Mouse (Mus musculus) E14TG2a.4 (cell line): Measurements from ENCODE around the gene Ugt1a5.
"Not testable (repeated sequence)": the region's sequence is repeated elsewhere in the genome, so short reads cannot be mapped to it uniquely, and the experiment has no call there.

Experiments
- H3K27me3 ChIP-seq: 2 replicates; pipeline ENCODE4 v1.6.1; 2014; ENCODE audit warnings: low read length, control low read depth; ENCODE audit not compliant: insufficient read depth
- H3K36me3 ChIP-seq: 2 replicates; pipeline ENCODE4 v1.6.1; 2014; ENCODE audit warnings: low read length, control low read depth; ENCODE audit not compliant: insufficient read depth
- H3K4me1 ChIP-seq: replicated peaks from 2 replicates; pipeline ENCODE4 v1.6.1; 2014; ENCODE audit warnings: low read depth, low read length, control low read depth
- H3K4me3 ChIP-seq: replicated peaks from 2 replicates; pipeline ENCODE4 v1.5.1; 2014; ENCODE audit warnings: mild to moderate bottlenecking, low read length
- H3K9me3 ChIP-seq: 2 replicates; pipeline ENCODE4 v1.6.1; 2014; ENCODE audit warnings: low read length, control low read depth
- CTCF ChIP-seq: conservative IDR thresholded peaks from 2 replicates; pipeline ENCODE4 v1.5.1; 2014; ENCODE audit warnings: low read length
- NANOG ChIP-seq: IDR thresholded peaks from 2 replicates; pipeline ENCODE4 v1.6.1; 2014; ENCODE audit warnings: borderline replicate concordance, low read length, mixed read lengths
- POU5F1 ChIP-seq: IDR thresholded peaks from 2 replicates; pipeline ENCODE4 v1.6.1; 2014; ENCODE audit warnings: low read length, borderline replicate concordance

Ugt1a5 gene

DNA sequence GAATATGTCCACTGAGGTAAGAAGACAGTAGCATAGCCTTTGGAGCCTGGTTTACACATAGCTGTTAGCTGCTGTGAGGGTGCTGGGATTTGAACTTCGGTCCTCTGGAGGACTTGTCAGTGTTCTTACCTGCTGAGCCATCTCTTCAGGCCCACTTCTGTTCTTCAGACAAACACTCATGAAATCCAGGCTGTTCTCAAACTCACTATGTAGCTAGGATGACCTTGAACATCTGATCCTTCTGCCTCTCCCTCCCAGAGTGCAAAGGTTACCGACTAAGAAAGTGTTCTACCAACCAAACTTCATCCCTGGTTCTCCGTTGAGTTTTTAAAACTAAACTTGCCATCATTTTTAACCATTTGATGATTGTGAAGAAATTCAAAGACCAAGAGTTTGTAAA lies 28.5 kb upstream of the Ugt1a5 start:
- no peaks in the 10 kb centered on the region for H3K36me3 ChIP-seq

DNA sequence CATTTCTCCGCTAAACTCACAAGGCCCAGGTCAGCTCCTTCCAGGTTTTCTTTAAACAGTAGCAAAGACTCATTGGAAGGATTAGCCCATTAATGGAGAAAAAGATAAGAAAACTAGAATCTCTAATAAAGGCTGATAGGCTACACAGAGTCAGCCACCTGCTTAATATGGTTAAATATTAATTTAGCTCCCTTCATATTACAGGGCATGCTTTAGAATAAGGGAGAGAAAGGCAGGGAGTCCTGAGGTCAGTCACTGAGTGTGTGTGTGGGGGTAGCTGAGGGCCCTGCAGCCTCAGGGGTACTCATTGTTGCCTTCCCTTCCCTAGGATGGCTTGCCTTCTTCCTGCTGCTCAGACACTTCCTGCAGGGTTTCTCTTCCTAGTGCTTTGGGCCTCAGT lies 27.7 kb upstream of the Ugt1a5 start:
- TF ChIP-seq CTCF, result no peak
- no peak for TF ChIP-seq POU5F1
- no peak for TF ChIP-seq NANOG
- no peaks in the 10 kb centered on the region for H3K27me3 ChIP-seq
- peaks cover 6% of the 10 kb centered on the region; the same call in 1 of the 2 replicates for H3K9me3 ChIP-seq
- H3K36me3 ChIP-seq, result no peaks in the 10 kb centered on the region
- H3K4me1 ChIP-seq, result no peaks in the 10 kb centered on the region
- H3K4me3 ChIP-seq, result no peak overlapping the region

More for the DNA sequence above, 28.5 kb upstream of the Ugt1a5 start:
- Histone ChIP-seq H3K9me3 (peaks cover 1% of the 10 kb centered on the region; the same call in 1 of the 2 replicates), H3K4me3 (no peak overlapping the region), H3K27me3 (no peaks in the 10 kb centered on the region), H3K4me1 (no peaks in the 10 kb centered on the region)
- TF ChIP-seq CTCF (no peak), NANOG (no peak), POU5F1 (no peak)

DNA sequence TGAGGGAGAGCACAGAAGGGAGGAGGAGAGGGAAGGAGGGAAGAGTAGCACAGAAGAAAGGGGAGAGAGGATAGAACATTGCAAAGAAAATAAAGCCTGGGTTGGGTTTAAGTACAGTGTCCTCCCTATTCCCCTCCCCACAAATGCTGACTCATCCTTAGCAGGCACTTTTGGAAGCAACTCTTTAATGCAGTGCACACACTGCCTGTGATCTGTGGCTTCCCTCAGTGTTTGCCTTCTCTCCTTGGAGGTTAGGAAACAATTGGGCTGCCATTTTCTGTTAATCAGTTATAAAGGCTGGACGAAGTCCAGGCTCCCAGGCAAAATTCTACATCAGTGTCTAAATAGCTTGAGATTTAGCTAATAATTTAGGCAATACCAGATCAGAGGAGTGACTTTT lies 25.3 kb upstream of the Ugt1a5 start:
- H3K4me1 ChIP-seq, H3K4me3 ChIP-seq, H3K27me3 ChIP-seq, H3K36me3 ChIP-seq: not testable (repeated sequence)
- H3K9me3 ChIP-seq, result peaks cover 15% of the 10 kb centered on the region

DNA sequence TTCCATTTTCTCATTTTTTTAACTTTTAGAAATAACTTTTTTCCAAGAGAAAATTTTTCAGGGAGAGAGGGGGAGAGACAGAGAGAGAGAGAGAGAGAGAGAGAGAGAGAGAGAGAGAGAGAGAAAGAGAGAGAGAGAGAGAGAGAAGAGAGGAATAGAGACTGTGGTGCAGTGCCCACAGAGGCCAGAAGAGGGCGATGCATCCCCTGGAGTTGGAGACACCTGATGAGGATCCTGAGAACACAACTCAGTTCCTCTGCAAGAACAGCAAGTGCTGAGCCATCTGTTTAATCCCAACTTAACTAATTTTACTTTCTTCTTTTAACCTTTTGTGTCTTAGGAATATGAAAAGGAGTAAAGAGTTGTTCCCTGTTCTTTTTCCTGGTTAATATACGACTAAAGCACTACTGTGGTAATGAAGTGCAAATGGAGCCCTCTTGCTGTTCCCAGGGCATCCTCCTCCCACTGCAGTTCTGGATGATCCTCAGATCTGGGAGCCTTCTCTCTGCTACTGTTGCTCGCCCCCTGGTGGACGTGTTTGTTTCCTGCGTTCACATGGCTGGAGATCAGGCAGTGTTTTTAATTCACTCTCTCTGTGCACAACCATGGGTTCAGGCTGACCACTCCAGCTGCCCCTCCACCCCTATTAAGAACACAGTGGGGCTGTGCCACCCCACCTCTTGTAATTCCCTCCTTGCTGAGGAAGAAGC lies 21.7 kb upstream of the Ugt1a5 start:
- H3K4me1 ChIP-seq, H3K4me3 ChIP-seq, H3K27me3 ChIP-seq, H3K36me3 ChIP-seq: not testable (repeated sequence)
- 0 out of 2 replicates have a peak, but pooled peaks have one; percentile 6 for TF ChIP-seq CTCF
- H3K9me3 ChIP-seq, result peaks cover 15% of the 10 kb centered on the region

DNA sequence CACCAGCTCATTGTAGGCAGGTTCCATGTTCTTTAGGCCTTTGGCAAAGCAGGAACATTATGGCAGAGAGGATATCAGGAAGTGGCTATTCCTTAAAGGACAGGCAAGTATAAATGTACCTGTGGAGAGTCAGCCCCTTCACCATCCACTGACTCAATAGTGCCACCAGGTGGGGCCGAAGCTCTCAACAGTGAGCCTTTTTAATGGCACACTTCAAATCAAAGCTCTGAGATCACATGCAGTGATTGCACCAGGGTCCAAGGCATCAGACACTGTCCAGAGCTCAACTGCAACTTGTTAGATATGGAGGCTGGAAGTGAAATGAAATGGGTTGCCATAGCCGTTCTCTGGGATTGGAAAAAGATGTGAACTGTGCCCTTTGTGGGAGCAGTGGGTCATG lies 20.5 kb upstream of the Ugt1a5 start:
- H3K4me1 ChIP-seq, H3K27me3 ChIP-seq, H3K4me3 ChIP-seq, H3K36me3 ChIP-seq: not testable (repeated sequence)
- peak; percentile 12; the same call in 1 of the 2 replicates for TF ChIP-seq CTCF
- peaks cover 15% of the 10 kb centered on the region for H3K9me3 ChIP-seq

DNA sequence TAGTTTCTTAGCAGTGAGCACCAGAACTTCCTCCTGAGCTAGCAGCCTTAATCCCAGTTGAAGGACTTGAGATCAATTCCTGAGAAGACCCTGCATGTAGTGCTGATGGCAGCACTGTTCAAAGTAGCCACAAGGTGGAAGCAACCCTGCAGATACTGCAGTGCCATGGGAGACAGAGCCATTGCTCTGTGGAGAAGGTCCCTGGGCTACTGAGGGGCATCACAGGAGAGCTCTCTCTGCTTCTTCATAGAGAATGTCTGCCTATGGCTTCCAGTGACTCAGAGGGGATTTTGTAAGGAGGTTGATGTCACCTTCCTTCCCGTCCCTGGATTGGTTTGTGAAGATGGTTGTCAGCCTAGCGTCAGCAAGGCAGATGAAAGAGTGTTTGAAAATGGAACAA lies 15.7 kb upstream of the Ugt1a5 start:
- not testable (repeated sequence) for H3K4me3 ChIP-seq, H3K27me3 ChIP-seq, H3K9me3 ChIP-seq, H3K4me1 ChIP-seq, H3K36me3 ChIP-seq
- 0 out of 2 replicates have a peak, but pooled peaks have one; percentile 2 for TF ChIP-seq CTCF

DNA sequence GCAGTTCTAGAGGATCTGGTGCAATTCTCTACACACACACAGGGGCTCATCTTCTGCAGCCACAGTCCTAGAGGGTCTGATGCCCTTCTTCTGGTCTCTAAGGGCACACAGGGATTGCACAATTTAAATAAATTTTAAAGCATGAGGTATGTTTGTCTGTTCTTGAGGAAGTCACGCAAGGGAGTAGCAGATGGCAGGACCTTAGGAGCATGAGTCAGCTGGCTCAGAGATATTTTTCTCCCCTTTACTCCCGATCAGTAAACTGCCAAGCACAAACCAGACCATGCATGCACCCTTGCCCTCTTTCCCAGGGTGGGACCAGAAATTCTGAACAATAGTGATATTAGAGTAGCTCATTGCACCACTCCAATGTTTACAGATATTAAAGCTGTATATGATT lies 7.4 kb upstream of the Ugt1a5 start:
- Histone ChIP-seq H3K27me3 (no peaks in the 10 kb centered on the region), H3K9me3 (no peaks in the 10 kb centered on the region; the same call in 1 of the 2 replicates), H3K4me1 (no peaks in the 10 kb centered on the region), H3K36me3 (no peaks in the 10 kb centered on the region), H3K4me3 (no peak overlapping the region)
- TF ChIP-seq CTCF (no peak), NANOG (no peak), POU5F1 (no peak)

DNA sequence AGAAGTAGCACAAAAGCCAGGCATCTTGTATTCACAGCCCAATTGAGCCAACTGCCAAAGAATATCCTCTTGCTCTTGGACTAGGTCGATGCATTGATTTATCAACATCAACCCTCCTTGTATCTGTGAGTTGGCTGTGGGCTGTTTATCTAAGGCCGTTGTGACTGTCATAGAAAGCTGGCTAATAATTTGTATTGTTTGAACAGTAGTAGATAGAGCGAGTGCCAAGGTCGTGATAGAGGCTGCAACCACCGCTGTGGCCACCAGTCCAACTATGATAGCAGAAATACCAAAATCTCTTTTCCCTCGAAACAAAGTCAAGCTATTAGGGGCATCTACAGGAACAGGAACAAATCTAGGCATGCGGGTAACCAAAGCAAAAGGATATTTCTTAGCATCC lies 6.4 kb downstream of the Ugt1a5 start:
- not testable (repeated sequence) for H3K4me3 ChIP-seq, H3K36me3 ChIP-seq, H3K4me1 ChIP-seq, H3K27me3 ChIP-seq
- peaks cover 43% of the 10 kb centered on the region for H3K9me3 ChIP-seq

DNA sequence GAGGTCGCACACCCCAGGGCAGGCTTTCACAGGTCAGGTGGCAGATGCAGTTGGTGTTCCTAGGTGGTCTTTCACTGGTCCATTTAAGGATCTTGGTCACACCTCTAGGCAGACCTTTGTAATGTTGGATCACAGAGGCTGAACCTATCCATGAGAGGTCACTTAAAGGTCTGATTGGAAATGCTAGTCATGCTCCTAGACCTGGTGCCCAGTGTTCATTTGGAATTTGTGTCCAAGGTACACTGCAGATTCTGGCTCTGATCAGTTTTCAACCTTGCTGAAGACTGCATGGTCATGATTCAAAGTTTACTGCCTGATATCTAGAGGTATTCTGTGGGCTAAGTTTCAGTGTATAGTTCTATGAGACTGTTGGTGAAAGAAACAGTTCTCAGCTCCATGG lies 13.8 kb downstream of the Ugt1a5 start:
- Histone ChIP-seq H3K4me1 (no peaks in the 10 kb centered on the region), H3K9me3 (peaks cover 38% of the 10 kb centered on the region), H3K27me3 (no peaks in the 10 kb centered on the region), H3K4me3 (no peak overlapping the region), H3K36me3 (no peaks in the 10 kb centered on the region)
- TF ChIP-seq POU5F1, result no peak
